ENCODE assay signal across 8 mouse cellular contexts in the genomic region with DNA sequence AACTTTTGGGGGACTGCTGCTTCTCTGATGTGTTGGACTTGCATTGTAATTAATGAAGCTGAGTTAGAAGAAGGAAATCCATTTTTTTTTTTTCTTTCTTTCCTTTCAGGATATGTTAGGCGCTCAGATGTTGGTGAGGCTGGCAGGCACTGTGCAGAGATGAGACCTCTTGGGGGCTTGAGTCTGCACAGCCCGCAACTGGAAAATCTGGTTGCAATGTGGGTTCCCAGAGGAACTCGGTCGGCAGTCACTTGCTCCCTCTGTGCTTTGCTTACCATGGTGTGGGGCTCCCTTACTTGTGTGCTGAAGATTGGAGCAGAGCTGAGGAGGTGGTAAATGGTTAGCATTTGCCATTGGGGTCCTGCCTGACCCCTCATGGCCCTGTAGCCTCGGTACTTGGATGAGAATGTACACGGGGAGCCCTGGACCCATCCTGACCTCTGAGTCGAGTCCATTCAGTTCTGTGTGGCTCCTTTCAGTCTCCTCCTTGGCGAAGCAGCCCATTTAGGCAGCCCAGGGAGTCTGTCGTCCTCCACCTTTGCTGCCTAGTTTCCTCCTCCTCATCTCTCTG. TPM values are rescaled to one million over a fixed set of nuclear protein-coding genes. Genes with fewer than 3 reads are reported as not detected.
A peak's percentile ranks its signal among the peaks of the same experiment; 100 is the strongest.
DNase-seq lines count a peak whose midpoint lies in the region; ATAC-seq and TF ChIP-seq lines count a peak whose summit lies in the region.

No protein-coding gene starts in this region.

- 47% methylated on average over 9 of the region's 9 CpGs for WGBS in kidney, adult 2 months
- 35% methylated on average over 9 of the region's 9 CpGs for WGBS in hindbrain, embryonic 11.5 days
- WGBS in midbrain, embryonic 10.5 days = 43% methylated on average over 9 of the region's 9 CpGs

- no peaks in the 10 kb centered on the region for H3K36me3 ChIP-seq in kidney, adult 2 months (ENCODE audit: control insufficient read depth, insufficient read depth, low read length)
- no peaks in the 10 kb centered on the region for H3K36me3 ChIP-seq in hindbrain, embryonic 11.5 days (ENCODE audit: control insufficient read depth, insufficient read depth, low read length)
- H3K36me3 ChIP-seq in midbrain, embryonic 10.5 days = 0 out of 2 replicates have a peak, but pooled peaks cover 5% of the 10 kb centered on the region

- peak overlapping the region; percentile 89; the same call in 1 of the 2 replicates for H3K27ac ChIP-seq in kidney, adult 2 months (ENCODE audit: insufficient read depth, low read depth, low read length)
- H3K27ac ChIP-seq in hindbrain, embryonic 11.5 days (ENCODE audit: low read depth, low read length) = no peak overlapping the region
- peak overlapping the region; percentile 95 for H3K27ac ChIP-seq in midbrain, embryonic 10.5 days (replicated peaks)

- peak overlapping the region; percentile 98 for H3K4me3 ChIP-seq in kidney, adult 2 months (ENCODE audit: insufficient read depth, low read depth, low read length)
- peak overlapping the region; percentile 48 for H3K4me3 ChIP-seq in hindbrain, embryonic 11.5 days (ENCODE audit: low read depth, low read length)
- peak overlapping the region; percentile 72 for H3K4me3 ChIP-seq in midbrain, embryonic 10.5 days

- H3K27me3 ChIP-seq in kidney, adult 2 months (replicated peaks; ENCODE audit: control insufficient read depth, insufficient read depth, low read length) = no peaks in the 10 kb centered on the region
- 0 out of 2 replicates have a peak, but pooled peaks cover 2% of the 10 kb centered on the region for H3K27me3 ChIP-seq in hindbrain, embryonic 11.5 days (ENCODE audit: control insufficient read depth, insufficient read depth, low read length)
- H3K27me3 ChIP-seq in midbrain, embryonic 10.5 days (ENCODE audit: low read depth, poor library complexity, severe bottlenecking) = peaks cover 7% of the 10 kb centered on the region; the same call in 1 of the 2 replicates

- no peak for TF ChIP-seq CTCF in kidney, adult 2 months (conservative IDR thresholded peaks at IDR 0.05; ENCODE audit: insufficient read depth, insufficient read length, low read depth, low read length)

- no peak for DNase-seq in kidney, adult 2 months
- DNase-seq in kidney, postnatal 25 days = no peak
- DNase-seq in R1 (ENCODE audit: low read depth, low spot score) (peak; percentile 24), adipocyte (ENCODE audit: low spot score) (no peak)
- DNase-seq in hindbrain, embryonic 11.5 days (ENCODE audit: low spot score) = peak; percentile 35
- peak; percentile 35 for DNase-seq in midbrain, embryonic 10.5 days (ENCODE audit: low spot score)
- DNase-seq in gastrocnemius, adult 8-10 months (ENCODE audit: low spot score in 2 of 2) = no peak
- no peak for DNase-seq in right cerebral cortex, postnatal 36 days (ENCODE audit: low spot score in 2 of 2)

- peaks cover 39% of the 10 kb centered on the region for H3K4me1 ChIP-seq in kidney, adult 2 months (ENCODE audit: control insufficient read depth, insufficient read depth, low read length)
- H3K4me1 ChIP-seq in hindbrain, embryonic 11.5 days (replicated peaks; ENCODE audit: control insufficient read depth, insufficient read depth, low read length) = no peaks in the 10 kb centered on the region
- peaks cover 72% of the 10 kb centered on the region for H3K4me1 ChIP-seq in midbrain, embryonic 10.5 days

- H3K9ac ChIP-seq in hindbrain, embryonic 11.5 days (ENCODE audit: low read depth, low read length) = peak overlapping the region; percentile 61; the same call in 1 of the 2 replicates

- no peak for TF ChIP-seq POLR2A in kidney, adult 2 months (IDR thresholded peaks at IDR 0.05; ENCODE audit: low read depth, low read length)

- H3K9me3 ChIP-seq in hindbrain, embryonic 11.5 days (ENCODE audit: control insufficient read depth, low read length) = no peaks in the 10 kb centered on the region
- H3K9me3 ChIP-seq in midbrain, embryonic 10.5 days (replicated peaks) = no peaks in the 10 kb centered on the region

- ATAC-seq in hindbrain, embryonic 11.5 days (ENCODE audit: low FRiP score) = peak; percentile 13; the same call in 1 of the 2 replicates

- H3K4me2 ChIP-seq in hindbrain, embryonic 11.5 days (replicated peaks; ENCODE audit: low read depth, low read length) = peak overlapping the region; percentile 61

RNA-seq across cellular contexts. Expression of a gene that starts 0.6 kb away (rescaled TPM):
- 9.1 and 10.1 TPM in 2 replicates for polyA plus RNA-seq in kidney, adult 2 months (2012; rRNA removed)
- polyA plus RNA-seq in hindbrain, embryonic 11.5 days (2014; fragmentation: Nextera tagmentation; extraction: Ambion mirVana) = 4.7 and 4.8 TPM in 2 replicates
- polyA plus RNA-seq in midbrain, embryonic 10.5 days (2016; fragmentation: Nextera tagmentation; extraction: Ambion mirVana) = 9.7 and 10.0 TPM in 2 replicates
- 10 to 100 TPM; 18.9 to 20.8 (median 20.1) TPM for total RNA-seq in gastrocnemius, adult 8-10 months (2022)

RNA-seq across cellular contexts. Expression of a gene that starts 14.6 kb away (rescaled TPM):
- 76.1 and 117 TPM in 2 replicates for polyA plus RNA-seq in kidney, adult 2 months (2012; rRNA removed)
- 424 and 428 TPM in 2 replicates for polyA plus RNA-seq in hindbrain, embryonic 11.5 days (2014; fragmentation: Nextera tagmentation; extraction: Ambion mirVana)
- polyA plus RNA-seq in midbrain, embryonic 10.5 days (2016; fragmentation: Nextera tagmentation; extraction: Ambion mirVana) = 290 and 319 TPM in 2 replicates
- 100 to 1,000 TPM; 268 to 323 (median 295) TPM for total RNA-seq in gastrocnemius, adult 8-10 months (2022)

RNA-seq across cellular contexts. Expression of a gene that starts 45.8 kb away (rescaled TPM):
- not detected in 2 replicates for polyA plus RNA-seq in kidney, adult 2 months (2012; rRNA removed)
- polyA plus RNA-seq in hindbrain, embryonic 11.5 days (2014; fragmentation: Nextera tagmentation; extraction: Ambion mirVana) = not detected in 2 replicates
- not detected in 2 replicates for polyA plus RNA-seq in midbrain, embryonic 10.5 days (2016; fragmentation: Nextera tagmentation; extraction: Ambion mirVana)
- total RNA-seq in gastrocnemius, adult 8-10 months (2022) = not detected

Comparison
In these comparisons a context has a peak if more than half of its experiments do, and no peak if none do; other contexts are left out.
1. DNase-seq: peak in R1 (single experiment), hindbrain, embryonic 11.5 days (single experiment) and midbrain, embryonic 10.5 days (single experiment); none in kidney, adult 2 months (single experiment), kidney, postnatal 25 days (0 of 2), gastrocnemius, adult 8-10 months (0 of 2), adipocyte (single experiment) and right cerebral cortex, postnatal 36 days (0 of 2).
2. H3K4me3 ChIP-seq: peak in every context shown above with its lines; median percentile 98 in kidney, adult 2 months; 72 in midbrain, embryonic 10.5 days; 48 in hindbrain, embryonic 11.5 days.